Mouse (Mus musculus): Measurements from ENCODE around the gene Ankrd44.

- TF ChIP-seq CTCF (conservative IDR thresholded peaks at IDR 0.05; ENCODE audit: insufficient read depth, insufficient read length, low read depth, low read length) (no peak), POLR2A (IDR thresholded peaks at IDR 0.05; ENCODE audit: low read depth, low read length) (no peak)
Measured at GRCm38 (mm10) chr1:54899247-54899646, 26.9 kb downstream of the Ankrd44 start.
